8 mouse cellular contexts compared by ENCODE assay signal in the genomic region with DNA sequence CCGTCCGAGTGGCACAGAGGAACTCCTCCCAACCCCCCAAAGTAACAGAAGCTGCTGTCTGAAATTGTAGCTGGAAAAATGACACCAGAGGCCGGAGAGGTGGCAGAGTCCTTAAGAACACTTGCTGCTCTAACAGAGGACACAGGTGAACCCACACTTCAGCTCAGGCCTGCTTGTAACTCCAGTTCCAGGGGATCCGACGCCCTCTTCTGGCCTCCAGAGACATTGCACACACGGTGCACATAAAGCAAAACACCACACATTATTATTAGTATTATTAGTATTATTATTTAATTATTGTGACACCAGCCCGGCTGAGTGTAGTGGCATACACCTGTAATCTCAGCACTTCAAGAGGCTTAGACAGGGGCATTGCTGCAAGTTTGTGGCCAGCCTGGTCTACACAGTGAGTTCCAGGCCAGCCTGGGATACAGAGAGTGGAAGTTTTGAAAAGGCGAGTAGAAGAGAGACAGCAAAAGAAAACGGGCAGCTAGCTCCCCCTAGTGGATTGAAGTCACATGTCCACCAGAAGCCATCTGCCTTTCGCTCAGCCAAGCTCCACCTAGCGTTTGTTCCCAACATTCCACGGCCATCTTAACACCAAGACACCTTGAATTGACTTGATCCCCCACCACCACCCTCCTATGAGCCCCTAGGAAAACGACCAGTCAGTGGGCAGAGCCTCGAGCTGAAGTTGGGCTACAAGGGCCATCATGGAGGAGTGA. TPM values are rescaled to one million over a fixed set of nuclear protein-coding genes. Genes with fewer than 3 reads are reported as not detected.
DNase-seq lines count a peak whose midpoint lies in the region; ATAC-seq and TF ChIP-seq lines count a peak whose summit lies in the region.

No protein-coding gene starts in this region.

- H3K9me3 ChIP-seq in heart, embryonic 11.5 days (replicated peaks; ENCODE audit: control insufficient read depth, low read length) = no peaks in the 10 kb centered on the region
- H3K9me3 ChIP-seq in kidney, embryonic 15.5 days (replicated peaks) = no peaks in the 10 kb centered on the region
- no peaks in the 10 kb centered on the region for H3K9me3 ChIP-seq in stomach, embryonic 14.5 days (ENCODE audit: control insufficient read depth, low read depth, low read length)

- H3K27ac ChIP-seq in heart, embryonic 11.5 days (ENCODE audit: low read depth, low read length) = no peak overlapping the region; the same call in 1 of the 2 replicates
- H3K27ac ChIP-seq in kidney, embryonic 15.5 days = peak overlapping the region; percentile 52
- no peak overlapping the region for H3K27ac ChIP-seq in liver, adult 2 months (replicated peaks; ENCODE audit: insufficient read depth, low read depth, low read length)
- H3K27ac ChIP-seq in stomach, embryonic 14.5 days (ENCODE audit: low read length) = no peak overlapping the region; the same call in 1 of the 2 replicates

- H3K4me3 ChIP-seq in heart, embryonic 11.5 days (ENCODE audit: low read depth, low read length) = peak overlapping the region; percentile 45; the same call in 1 of the 2 replicates
- H3K4me3 ChIP-seq in kidney, embryonic 15.5 days (replicated peaks) = no peak overlapping the region
- H3K4me3 ChIP-seq in liver, adult 2 months (ENCODE audit: insufficient read depth, low read depth, low read length) = no peak overlapping the region
- peak overlapping the region; percentile 46 for H3K4me3 ChIP-seq in myocyte
- H3K4me3 ChIP-seq in stomach, embryonic 14.5 days (ENCODE audit: low read depth, low read length) = no peak overlapping the region

- peaks cover 22% of the 10 kb centered on the region for H3K4me1 ChIP-seq in heart, embryonic 11.5 days (ENCODE audit: control insufficient read depth, insufficient read depth, low read length)
- peaks cover 35% of the 10 kb centered on the region for H3K4me1 ChIP-seq in kidney, embryonic 15.5 days
- H3K4me1 ChIP-seq in liver, adult 2 months (ENCODE audit: control insufficient read depth, insufficient read depth, low read length) = peaks cover 8% of the 10 kb centered on the region; the same call in 1 of the 2 replicates
- H3K4me1 ChIP-seq in stomach, embryonic 14.5 days (ENCODE audit: control insufficient read depth, insufficient read depth, low read length) = peaks cover 16% of the 10 kb centered on the region

- no peak overlapping the region for H3ac ChIP-seq in myocyte (ENCODE audit: control insufficient read depth, insufficient read length)

- peak overlapping the region; percentile 79 for H3K4me2 ChIP-seq in heart, embryonic 11.5 days
- peak overlapping the region; percentile 84 for H3K4me2 ChIP-seq in kidney, embryonic 15.5 days
- H3K4me2 ChIP-seq in myocyte (ENCODE audit: low read depth) = peak overlapping the region; percentile 87
- no peak overlapping the region for H3K4me2 ChIP-seq in stomach, embryonic 14.5 days (replicated peaks; ENCODE audit: low read depth, low read length)

- H3K27me3 ChIP-seq in heart, embryonic 11.5 days (ENCODE audit: control insufficient read depth, insufficient read depth, low read length) = no peaks in the 10 kb centered on the region
- no peaks in the 10 kb centered on the region for H3K27me3 ChIP-seq in kidney, embryonic 15.5 days
- H3K27me3 ChIP-seq in liver, adult 2 months (ENCODE audit: control insufficient read depth, insufficient read depth, low read length) = no peaks in the 10 kb centered on the region
- no peaks in the 10 kb centered on the region for H3K27me3 ChIP-seq in myocyte (ENCODE audit: control insufficient read depth, insufficient read depth, insufficient read length)
- H3K27me3 ChIP-seq in stomach, embryonic 14.5 days (ENCODE audit: control insufficient read depth, insufficient read depth, low read length) = no peaks in the 10 kb centered on the region

- TF ChIP-seq POLR2A in liver, adult 2 months (IDR thresholded peaks at IDR 0.05; ENCODE audit: extremely low read depth, insufficient read depth, low read length) = no peak
- TF ChIP-seq POLR2A in myocyte (IDR thresholded peaks at IDR 0.05; ENCODE audit: insufficient read length, low read depth) = no peak

- H3K9ac ChIP-seq in heart, embryonic 11.5 days (ENCODE audit: low read depth, low read length) = no peak overlapping the region
- no peak overlapping the region for H3K9ac ChIP-seq in kidney, embryonic 15.5 days
- no peak overlapping the region for H3K9ac ChIP-seq in liver, adult 2 months (ENCODE audit: low read depth, low read length)
- H3K9ac ChIP-seq in stomach, embryonic 14.5 days (replicated peaks; ENCODE audit: low read depth, low read length) = no peak overlapping the region

- no peaks in the 10 kb centered on the region for H3K36me3 ChIP-seq in heart, embryonic 11.5 days (ENCODE audit: control insufficient read depth, insufficient read depth, low read length)
- no peaks in the 10 kb centered on the region for H3K36me3 ChIP-seq in kidney, embryonic 15.5 days
- no peaks in the 10 kb centered on the region for H3K36me3 ChIP-seq in liver, adult 2 months (ENCODE audit: control insufficient read depth, insufficient read depth, low read length)
- H3K36me3 ChIP-seq in myocyte (ENCODE audit: control insufficient read depth, insufficient read depth) = no peaks in the 10 kb centered on the region
- H3K36me3 ChIP-seq in stomach, embryonic 14.5 days (ENCODE audit: control insufficient read depth, insufficient read depth, low read length) = no peaks in the 10 kb centered on the region

- 0 out of 2 replicates have a peak, but pooled peaks cover 7% of the 10 kb centered on the region for H3K79me2 ChIP-seq in liver, adult 2 months (ENCODE audit: control insufficient read depth, insufficient read depth, low read length)
- H3K79me2 ChIP-seq in myocyte (ENCODE audit: control insufficient read depth, insufficient read depth) = no peaks in the 10 kb centered on the region

- peak; percentile 57 for ATAC-seq in erythroblast, adult 5-6 weeks (replicated peaks; ENCODE audit: low FRiP score, poor library complexity, severe bottlenecking)
- no peak for ATAC-seq in heart, embryonic 11.5 days (replicated peaks; ENCODE audit: insufficient number of reproducible peaks, low FRiP score, low TSS enrichment)
- peak; percentile 17; the same call in 1 of the 2 replicates for ATAC-seq in kidney, embryonic 15.5 days (replicated peaks; ENCODE audit: low FRiP score)
- ATAC-seq in stomach, embryonic 14.5 days (ENCODE audit: insufficient number of reproducible peaks, insufficient read depth, low FRiP score, low read depth) = 0 out of 2 replicates have a peak, but pooled peaks have one; percentile 4

- TF ChIP-seq CTCF in liver, adult 2 months (IDR thresholded peaks at IDR 0.05; ENCODE audit: low read depth, low read length) = peak; percentile 94

- peak; percentile 93 for DNase-seq in CD4-positive, CD25-positive, alpha-beta regulatory T cell, adult 2 months (ENCODE audit: low read depth, low spot score)
- peak; percentile 95 for DNase-seq in brain, adult 2 months (ENCODE audit: low read depth, low spot score)
- DNase-seq in liver, adult 2 months (ENCODE audit: extremely low read depth, low read depth, low spot score) = peak; percentile 74

- WGBS in heart, embryonic 11.5 days (ENCODE audit: insufficient replicate concordance) = 21% methylated on average over 14 of the region's 14 CpGs
- WGBS in kidney, embryonic 15.5 days = 18% methylated on average over 14 of the region's 14 CpGs
- WGBS in liver, adult 2 months = 25% methylated on average over 14 of the region's 14 CpGs
- 26% methylated on average over 14 of the region's 14 CpGs for WGBS in stomach, embryonic 14.5 days

TF ChIP-seq in myocyte, 11 proteins besides CTCF, POLR2A, EP300 and RAD21:
- TF ChIP-seq TCF3 (IDR thresholded peaks at IDR 0.05; ENCODE audit: insufficient read length, low read depth) (no peak), USF1 (IDR thresholded peaks at IDR 0.05; ENCODE audit: low read depth) (peak; percentile 86), CEBPB (IDR thresholded peaks at IDR 0.05; ENCODE audit: insufficient read depth, poor library complexity, severe bottlenecking) (no peak), POLR2AphosphoS2 (IDR thresholded peaks at IDR 0.05; ENCODE audit: insufficient read length, low read depth) (no peak), MAX (IDR thresholded peaks at IDR 0.05; ENCODE audit: low read depth) (peak; percentile 34)

RNA-seq across cellular contexts. Expression of gene Tldc1, which starts 1.0 kb away (rescaled TPM):
- total RNA-seq in erythroblast, adult 5-6 weeks (2015; ENCODE audit: low replicate concordance) = 0.42 and 1.3 TPM in 2 replicates
- total RNA-seq in erythroblast, adult 5-6 weeks (2017; ENCODE audit: low replicate concordance) = 1.4 TPM in 1 of 2 replicates, not detected in the other
- 10.2 and 12.9 TPM in 2 replicates for polyA plus RNA-seq in heart, embryonic 11.5 days (2014; fragmentation: Nextera tagmentation; extraction: Ambion mirVana)
- 14.9 and 15.0 TPM in 2 replicates for polyA plus RNA-seq in kidney, embryonic 15.5 days (2015; fragmentation: Nextera tagmentation; extraction: Ambion mirVana)
- total RNA-seq in liver, adult 2 months (2014; rRNA removed) = 7.0 and 8.9 TPM in 2 replicates
- polyA plus RNA-seq in liver, adult 2 months (2012; rRNA removed) = 6.9 and 7.3 TPM in 2 replicates
- polyA plus RNA-seq in myocyte (2012; fragmentation: generic; extraction: Trizol) = 9.6 TPM
- 10.4 and 11.7 TPM in 2 replicates for polyA plus RNA-seq in stomach, embryonic 14.5 days (2014; fragmentation: Nextera tagmentation; extraction: Ambion mirVana)

Comparison
In these comparisons a context has a peak if more than half of its experiments do, and no peak if none do; other contexts are left out.
1. H3K4me3 ChIP-seq: peak in heart, embryonic 11.5 days (single experiment) and myocyte (single experiment); none in kidney, embryonic 15.5 days (single experiment), liver, adult 2 months (single experiment) and stomach, embryonic 14.5 days (single experiment).
2. Peak in every context shown above with its lines, with median percentiles within 50 percentile points of each other: DNase-seq.